Comparison of ENCODE assay signal across 8 mouse cellular contexts in genomic region chr2:127070435-127070841, GRCm38 (mm10). TPM values are rescaled to one million over a fixed set of nuclear protein-coding genes. Genes with fewer than 3 reads are reported as not detected.
DNase-seq lines count a peak whose midpoint lies in the region; ATAC-seq lines count a peak whose summit lies in the region.

TSS of gene Blvra (plus strand) at chr2:127070665.

- H3K36me3 ChIP-seq in hindbrain, embryonic 16.5 days (ENCODE audit: control insufficient read depth, insufficient read depth, low read length): peaks cover 3% of the 10 kb centered on the region; the same call in 1 of the 2 replicates
- H3K36me3 ChIP-seq in macrophage (ENCODE audit: inconsistent target): 0 out of 2 replicates have a peak, but pooled peaks cover 18% of the 10 kb centered on the region

- no peaks in the 10 kb centered on the region for H3K9me3 ChIP-seq in hindbrain, embryonic 16.5 days (ENCODE audit: control insufficient read depth, low read length)

- H3K27ac ChIP-seq in hindbrain, embryonic 16.5 days (ENCODE audit: low read depth, low read length): peak within 1 kb of the TSS; percentile 32; the same call in 1 of the 2 replicates
- peak within 1 kb of the TSS; percentile 64 for H3K27ac ChIP-seq in macrophage

- peak; percentile 100 for ATAC-seq in hindbrain, embryonic 16.5 days

- H3K4me2 ChIP-seq in hindbrain, embryonic 16.5 days (ENCODE audit: low read length): peak within 1 kb of the TSS; percentile 75

- no peaks in the 10 kb centered on the region for H3K27me3 ChIP-seq in hindbrain, embryonic 16.5 days (replicated peaks; ENCODE audit: control insufficient read depth, insufficient read depth, low read length)

- WGBS in hindbrain, embryonic 16.5 days: under 1% methylated on average over 28 of the region's 32 CpGs
- under 1% methylated on average over 22 of the region's 32 CpGs for WGBS in macrophage (ENCODE audit: missing documents)

- peak within 1 kb of the TSS; percentile 69 for H3K9ac ChIP-seq in hindbrain, embryonic 16.5 days (ENCODE audit: low read depth, low read length)

- peak within 1 kb of the TSS; percentile 60 for H3K4me3 ChIP-seq in hindbrain, embryonic 16.5 days (ENCODE audit: low read length)
- H3K4me3 ChIP-seq in macrophage (ENCODE audit: inconsistent target): peak within 1 kb of the TSS; percentile 76

- H3K79me2 ChIP-seq in macrophage (ENCODE audit: inconsistent target): peaks cover 48% of the 10 kb centered on the region

- peaks cover 10% of the 10 kb centered on the region for H3K4me1 ChIP-seq in hindbrain, embryonic 16.5 days (ENCODE audit: control insufficient read depth, insufficient read depth, low read depth, low read length)

- DNase-seq in WW6 (ENCODE audit: low read depth, low spot score): peak; percentile 87
- peak; percentile 57 to 85 for DNase-seq in cerebellum, postnatal 4 days (ENCODE audit: low spot score in 2 of 2)
- peak; percentile 88 for DNase-seq in gastrocnemius, adult 18-20 months (ENCODE audit: low spot score)
- DNase-seq in left cerebral cortex, adult 18-20 months (ENCODE audit: low spot score in 2 of 2): peak; percentile 83 to 87
- DNase-seq in right cerebral cortex, adult 18-20 months: peak; percentile 91
- DNase-seq in urinary bladder, postnatal 10 days (ENCODE audit: low spot score): peak; percentile 46

RNA-seq across cellular contexts. Expression of gene Blvra, which starts in this region (rescaled TPM):
- total RNA-seq in gastrocnemius, adult 18-20 months (2021): 10 to 100 TPM; 12.8 to 13.4 TPM
- polyA plus RNA-seq in hindbrain, embryonic 16.5 days (2015; fragmentation: Nextera tagmentation; extraction: Ambion mirVana): 30.4 and 30.9 TPM in 2 replicates
- 10 to 100 TPM; 28.3 to 29.1 TPM for total RNA-seq in left cerebral cortex, adult 18-20 months (2021)
- total RNA-seq in macrophage (2018; cell fraction: chromatin; rRNA removed): 100 to 1,000 TPM in 4 of 26 experiments, 10 to 100 TPM in 21, 1 to 10 TPM in 1; 8.0 to 109 (median 72.4) TPM
- total RNA-seq in macrophage (2018; cell fraction: cytosol; rRNA removed): 100 to 1,000 TPM in 25 of 26 experiments, 10 to 100 TPM in 1; 96.6 to 202 (median 145) TPM
- total RNA-seq in macrophage (2018; cell fraction: nucleus; rRNA removed): 100 to 1,000 TPM in 4 of 26 experiments, 10 to 100 TPM in 22; 23.0 to 124 (median 80.0) TPM
- 157 to 191 TPM (median 182 TPM) in 3 replicates for polyA plus RNA-seq in macrophage (2018)

Comparison
In these comparisons a context has a peak if more than half of its experiments do, and no peak if none do; other contexts are left out.
1. Peak in every context shown above with its lines: DNase-seq, ATAC-seq, H3K4me3 ChIP-seq and H3K27ac ChIP-seq.